Mouse (Mus musculus): Measurements from ENCODE around the gene Llgl2.
"Not testable (repeated sequence)": the region's sequence is repeated elsewhere in the genome, so short reads cannot be mapped to it uniquely, and the experiment has no call there.

Llgl2 gene

GRCm38 (mm10) chr11:115836656-115837395 is 13.0 kb downstream of the Llgl2 start:
- peak; percentile 70 to 79 for DNase-seq

GRCm38 (mm10) chr11:115837606-115838345 is 13.9 kb downstream of the Llgl2 start:
- DNase-seq, result peak; percentile 66 to 79

- DNase-seq, result peak; percentile 66 to 79
Measured at GRCm38 (mm10) chr11:115838895-115839311, 15.1 kb downstream of the Llgl2 start.

GRCm38 (mm10) chr11:115839732-115840131 is 15.9 kb downstream of the Llgl2 start:
- DNase-seq, result no peak

- no peak for DNase-seq
Measured at GRCm38 (mm10) chr11:115841044-115841443, 17.2 kb downstream of the Llgl2 start.

- peak; percentile 55 to 61 for DNase-seq
Measured at GRCm38 (mm10) chr11:115841961-115842550, 18.2 kb downstream of the Llgl2 start.

GRCm38 (mm10) chr11:115843141-115843890 is 19.5 kb downstream of the Llgl2 start:
- peak in 1 of 2 experiments; percentile 43 for DNase-seq

- peak; percentile 91 to 97 for DNase-seq
Measured at GRCm38 (mm10) chr11:115843891-115844239, 20.0 kb downstream of the Llgl2 start.

- peak; percentile 70 to 74 for DNase-seq
Measured at GRCm38 (mm10) chr11:115844240-115844639, 20.4 kb downstream of the Llgl2 start.

- no peak for DNase-seq
Measured at GRCm38 (mm10) chr11:115845819-115846218, 22.0 kb downstream of the Llgl2 start.

- DNase-seq, result no peak
Measured at GRCm38 (mm10) chr11:115854674-115855073, 30.8 kb downstream of the Llgl2 start.

- not testable (repeated sequence) for DNase-seq
Measured at GRCm38 (mm10) chr11:115857146-115857545, 33.3 kb downstream of the Llgl2 start.

GRCm38 (mm10) chr11:115857936-115858335 is 34.1 kb downstream of the Llgl2 start:
- peak; percentile 56 to 77 for DNase-seq

GRCm38 (mm10) chr11:115858354-115858753 is 34.5 kb downstream of the Llgl2 start, which contains the start of gene Myo15b:
Myo15b (plus strand) TSS chr11:115858406.
- DNase-seq, result no peak

GRCm38 (mm10) chr11:115859143-115859945 is 35.5 kb downstream of the Llgl2 start:
- DNase-seq, result peak; percentile 89 to 95

- peak in 1 of 2 experiments; percentile 46 for DNase-seq
Measured at GRCm38 (mm10) chr11:115863895-115864294, 40.0 kb downstream of the Llgl2 start.

- no peak for DNase-seq
Measured at GRCm38 (mm10) chr11:115869393-115869792, 45.5 kb downstream of the Llgl2 start.

- no peak for DNase-seq
Measured at GRCm38 (mm10) chr11:115872437-115872836, 48.6 kb downstream of the Llgl2 start.

- no peak for DNase-seq
Measured at GRCm38 (mm10) chr11:115875935-115876334, 52.1 kb downstream of the Llgl2 start.

GRCm38 (mm10) chr11:115876438-115876837 is 52.6 kb downstream of the Llgl2 start:
- no peak for DNase-seq

- peak; percentile 80 to 82 for DNase-seq
Measured at GRCm38 (mm10) chr11:115877174-115877755, 53.4 kb downstream of the Llgl2 start.

Data from kidney, postnatal 36 days (tissue).